Mouse (Mus musculus) bone marrow macrophage, adult 2 months (primary cell): ENCODE results near the gene Hist1h2ad. TPM values are rescaled to one million over a fixed set of nuclear protein-coding genes. Genes with fewer than 3 reads are reported as not detected.
"Not testable (repeated sequence)": the region's sequence is repeated elsewhere in the genome, so short reads cannot be mapped to it uniquely, and the experiment has no call there.

Experiments used
- H3K27ac ChIP-seq: 2 replicates; pipeline ENCODE4 v1.5.1; 2012; ENCODE audit warnings: low read depth, low read length; ENCODE audit not compliant: insufficient read depth
- H3K4me1 ChIP-seq: 2 replicates; pipeline ENCODE4 v1.6.1; 2012; ENCODE audit warnings: low read length; ENCODE audit not compliant: control insufficient read depth, insufficient read depth
- H3K4me3 ChIP-seq: 2 replicates; pipeline ENCODE4 v1.5.1; 2012; ENCODE audit warnings: mild to moderate bottlenecking, low read length, moderate library complexity; ENCODE audit not compliant: insufficient read depth
- CTCF ChIP-seq: IDR thresholded peaks from 2 replicates; pipeline ENCODE4 v1.5.1; 2012; ENCODE audit warnings: low read depth, mild to moderate bottlenecking, low read length, moderate library complexity
- POLR2A ChIP-seq: IDR thresholded peaks from 2 replicates; pipeline ENCODE4 v1.6.1; 2012; ENCODE audit warnings: mild to moderate bottlenecking, low read depth, low read length, borderline replicate concordance
- polyA plus RNA-seq: library from polyadenylated mRNA; stranded (reverse); fragments of >200 nt; gene quantifications from 2 replicates; pipeline ENCODE4 v1.2.4, GENCODE M21; 2012; ENCODE audit not compliant: missing spikeins, insufficient read depth, insufficient read length

Hist1h2ad gene
- polyA plus RNA-seq, 1 experiment: not detected

- no peak for TF ChIP-seq CTCF
- no peak for TF ChIP-seq POLR2A
- Histone ChIP-seq H3K27ac (peak overlapping the region; percentile 87), H3K4me3 (peak overlapping the region; percentile 62), H3K4me1 (peaks cover 13% of the 10 kb centered on the region)
Measured at GRCm38 (mm10) chr13:23555839-23556416, 18.3 kb upstream of the Hist1h2ad start.

DNA sequence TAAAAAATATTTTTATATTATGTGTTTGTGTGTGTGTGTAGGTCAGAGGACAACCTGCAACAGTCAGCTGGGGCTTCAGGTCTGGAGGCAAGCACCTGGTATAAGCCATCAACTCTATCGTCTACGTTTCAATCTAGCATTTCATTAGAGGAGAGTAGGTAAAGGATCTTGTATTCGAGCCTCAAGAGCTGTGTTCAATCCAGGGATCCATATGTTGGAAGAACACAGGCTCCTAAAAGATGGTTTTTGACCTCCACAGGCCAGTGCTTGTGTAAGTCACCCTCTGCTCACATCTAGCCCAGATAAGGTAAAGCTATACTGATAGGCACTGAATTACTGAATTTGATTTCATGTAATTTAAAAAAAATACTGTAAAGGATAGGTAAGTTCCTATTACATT is 17.3 kb upstream of the Hist1h2ad start:
- H3K4me3 ChIP-seq: peak overlapping the region; percentile 33; the same call in 1 of the 2 replicates
- peaks cover 13% of the 10 kb centered on the region for H3K4me1 ChIP-seq
- TF ChIP-seq CTCF (no peak), POLR2A (no peak)
- peak overlapping the region; percentile 50 for H3K27ac ChIP-seq

DNA sequence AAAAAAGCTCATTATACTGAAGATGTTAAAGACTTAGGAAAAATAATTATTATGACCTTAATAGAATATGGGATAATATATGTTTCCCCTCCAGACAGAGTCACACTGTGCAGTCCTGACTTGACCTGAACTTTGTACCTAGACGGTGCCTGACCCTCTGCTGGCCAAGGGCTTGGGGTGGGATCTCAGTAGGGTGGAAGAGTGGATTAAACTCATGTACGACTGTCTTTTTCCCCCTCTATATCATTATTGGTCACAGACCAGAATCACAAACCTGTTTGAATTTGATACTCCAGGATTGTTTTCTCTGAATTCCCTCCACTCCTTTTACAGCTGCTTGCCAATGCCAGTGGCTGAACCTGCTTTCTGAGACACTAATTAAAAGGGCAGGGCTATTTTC is 13.5 kb upstream of the Hist1h2ad start:
- not testable (repeated sequence) for H3K27ac ChIP-seq, H3K4me3 ChIP-seq
- H3K4me1 ChIP-seq: peaks cover 26% of the 10 kb centered on the region

DNA sequence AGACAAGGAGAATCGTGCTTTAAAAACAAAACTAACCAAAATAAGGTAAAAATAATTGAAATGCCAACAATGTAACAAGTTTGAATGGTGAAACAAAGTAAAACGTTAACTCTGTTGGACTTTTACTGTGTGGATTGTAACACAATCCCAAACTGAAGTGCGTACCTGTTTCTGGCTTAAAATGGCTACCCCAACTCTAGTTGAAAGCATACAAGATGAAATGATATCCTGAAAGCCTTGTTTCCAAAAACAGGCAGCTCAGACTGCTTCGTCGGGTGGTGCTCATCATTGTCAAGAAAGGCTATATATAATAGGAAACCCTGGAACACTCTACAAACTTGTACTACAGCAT is 12.7 kb upstream of the Hist1h2ad start:
- Histone ChIP-seq H3K4me1 (peaks cover 26% of the 10 kb centered on the region), H3K27ac (peak overlapping the region; percentile 76)

GRCm38 (mm10) chr13:23561883-23562659 is 12.1 kb upstream of the Hist1h2ad start, which contains the start of gene Hist1h3e:
TSS of gene Hist1h3e (minus strand) at chr13:23562369.
- peak; percentile 91 for TF ChIP-seq POLR2A
- peak within 1 kb of the TSS; percentile 99 for H3K27ac ChIP-seq

More for the DNA sequence above, 12.7 kb upstream of the Hist1h2ad start:
- H3K4me3 ChIP-seq: peak overlapping the region; percentile 56

GRCm38 (mm10) chr13:23562699-23563462 is 11.3 kb upstream of the Hist1h2ad start:
- H3K4me1 ChIP-seq: peaks cover 23% of the 10 kb centered on the region

More at GRCm38 (mm10) chr13:23561883-23562659, 12.1 kb upstream of the Hist1h2ad start, which contains the start of gene Hist1h3e:
- H3K4me3 ChIP-seq: peak within 1 kb of the TSS; percentile 56
- peaks cover 23% of the 10 kb centered on the region for H3K4me1 ChIP-seq

DNA sequence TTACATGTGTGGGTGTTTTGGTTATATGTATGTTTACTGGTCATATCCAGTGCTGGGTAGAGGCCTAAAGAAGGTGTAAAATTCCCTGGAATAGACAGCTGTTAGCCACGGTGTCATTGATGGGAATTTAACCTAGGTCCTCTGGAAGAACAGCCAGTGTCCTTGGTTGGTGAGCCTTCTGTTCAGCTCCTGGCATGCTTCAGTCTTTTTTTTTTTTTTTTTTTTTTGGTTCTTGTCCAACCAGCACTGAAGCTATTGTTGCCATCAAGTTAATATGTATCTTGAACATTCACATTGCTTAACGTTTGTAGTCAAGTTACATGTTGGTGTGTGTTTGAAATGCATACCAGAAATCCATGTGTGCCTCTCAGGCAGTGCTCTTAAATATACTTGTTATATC is 9.7 kb upstream of the Hist1h2ad start:
- TF ChIP-seq POLR2A (no peak), CTCF (no peak)
- no peak overlapping the region; the same call in 1 of the 2 replicates for H3K27ac ChIP-seq
- no peak overlapping the region for H3K4me3 ChIP-seq
- peaks cover 23% of the 10 kb centered on the region for H3K4me1 ChIP-seq

More at GRCm38 (mm10) chr13:23562699-23563462, 11.3 kb upstream of the Hist1h2ad start:
- H3K27ac ChIP-seq: peak overlapping the region; percentile 99
- peak overlapping the region; percentile 35 for H3K4me3 ChIP-seq
- no peak for TF ChIP-seq CTCF
- TF ChIP-seq POLR2A: no peak

DNA sequence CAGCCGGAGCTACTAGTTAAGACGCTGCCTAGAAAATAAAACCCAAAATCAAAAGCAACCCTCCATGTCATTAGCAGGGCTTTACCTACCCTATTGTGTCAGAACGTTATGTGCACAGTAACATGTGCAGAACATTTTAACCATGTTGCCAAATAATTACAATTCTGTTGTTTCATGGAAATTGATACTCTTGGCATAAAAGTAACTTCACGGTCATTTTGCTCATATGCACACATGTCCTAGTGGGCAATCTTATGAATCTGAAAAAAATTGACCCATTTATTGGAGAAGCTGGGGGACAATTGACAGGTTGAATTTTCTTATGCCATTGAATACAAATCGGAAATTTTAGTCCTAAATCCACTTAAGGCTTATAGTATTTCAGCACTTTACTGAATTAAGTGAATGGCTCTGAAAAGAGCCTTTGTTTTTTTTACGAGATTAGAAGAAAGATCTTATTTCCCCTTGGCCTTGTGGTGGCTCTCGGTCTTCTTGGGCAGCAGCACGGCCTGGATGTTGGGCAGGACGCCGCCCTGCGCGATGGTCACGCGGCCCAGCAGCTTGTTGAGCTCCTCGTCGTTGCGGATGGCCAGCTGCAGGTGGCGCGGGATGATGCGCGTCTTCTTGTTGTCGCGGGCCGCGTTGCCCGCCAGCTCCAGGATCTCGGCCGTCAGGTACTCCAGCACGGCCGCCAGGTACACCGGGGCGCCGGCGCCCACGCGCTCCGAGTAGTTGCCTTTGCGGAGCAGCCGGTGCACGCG is 3.7 kb upstream of the Hist1h2ad start:
- peak overlapping the region; percentile 83 for H3K27ac ChIP-seq
- H3K4me1 ChIP-seq: not testable (repeated sequence)
- peak overlapping the region; percentile 42 for H3K4me3 ChIP-seq

GRCm38 (mm10) chr13:23571022-23571503 is 3.1 kb upstream of the Hist1h2ad start, which contains the start of the genes Hist1h2ae and Hist1h2bg:
TSS of gene Hist1h2ae (minus strand) at chr13:23571220.
TSS of gene Hist1h2bg (plus strand) at chr13:23571396.
- Histone ChIP-seq H3K27ac (peak within 1 kb of the TSS; percentile 83), H3K4me1 (peaks cover 5% of the 10 kb centered on the region), H3K4me3 (peak within 1 kb of the TSS; percentile 57)
- TF ChIP-seq POLR2A: no peak
- no peak for TF ChIP-seq CTCF

GRCm38 (mm10) chr13:23571504-23572217 is 2.5 kb upstream of the Hist1h2ad start:
- peak overlapping the region; percentile 75 for H3K27ac ChIP-seq
- not testable (repeated sequence) for H3K4me1 ChIP-seq
- H3K4me3 ChIP-seq: peak overlapping the region; percentile 57
